Mouse (Mus musculus): ENCODE measurements around the gene Gm10401. TPM values are rescaled to one million over a fixed set of nuclear protein-coding genes. Genes with fewer than 3 reads are reported as not detected.
"Not testable (repeated sequence)": the region's sequence is repeated elsewhere in the genome, so short reads cannot be mapped to it uniquely, and the experiment has no call there.

Gm10401 gene
- polyA plus RNA-seq, 1 experiment = not detected

- no peak for DNase-seq
- Histone ChIP-seq H3K27ac (ENCODE audit: control insufficient read depth, insufficient read depth, low read length) (no peak overlapping the region), H3K36me3 (ENCODE audit: control insufficient read depth, insufficient read depth, low read length) (no peaks in the 10 kb centered on the region), H3K4me3 (ENCODE audit: control insufficient read depth, insufficient read depth, low read length) (no peak overlapping the region), H3K27me3 (ENCODE audit: control insufficient read depth, insufficient read depth, low read length) (no peaks in the 10 kb centered on the region), H3K4me1 (replicated peaks; ENCODE audit: control insufficient read depth, insufficient read depth, low read length) (peaks cover 3% of the 10 kb centered on the region; the same call in 1 of the 2 replicates)
- TF ChIP-seq CTCF (IDR thresholded peaks at IDR 0.05; ENCODE audit: borderline replicate concordance, control insufficient read depth, extremely low read depth, insufficient read depth, low read length, poor library complexity) (no peak), POLR2A (IDR thresholded peaks at IDR 0.05; ENCODE audit: control insufficient read depth, extremely low read depth, insufficient read depth, low read length, poor library complexity) (no peak)
- WGBS = 90% methylated on average over 4 of the region's 4 CpGs
Observed at GRCm38 (mm10) chr5:115074749-115075148, 23.3 kb downstream of the Gm10401 start.

- not testable (repeated sequence) for H3K27me3 ChIP-seq (ENCODE audit: control insufficient read depth, insufficient read depth, low read length); H3K27ac ChIP-seq (ENCODE audit: control insufficient read depth, insufficient read depth, low read length); H3K4me1 ChIP-seq (replicated peaks; ENCODE audit: control insufficient read depth, insufficient read depth, low read length); DNase-seq; H3K4me3 ChIP-seq (ENCODE audit: control insufficient read depth, insufficient read depth, low read length); H3K36me3 ChIP-seq (ENCODE audit: control insufficient read depth, insufficient read depth, low read length)
- WGBS = 98% methylated on average over 8 of the region's 8 CpGs
Observed at GRCm38 (mm10) chr5:115073306-115073705, 24.8 kb downstream of the Gm10401 start.

GRCm38 (mm10) chr5:115072143-115072542, 26.0 kb downstream of the Gm10401 start:
- Histone ChIP-seq H3K36me3 (ENCODE audit: control insufficient read depth, insufficient read depth, low read length) (no peaks in the 10 kb centered on the region), H3K27ac (ENCODE audit: control insufficient read depth, insufficient read depth, low read length) (no peak overlapping the region), H3K4me1 (replicated peaks; ENCODE audit: control insufficient read depth, insufficient read depth, low read length) (peaks cover 3% of the 10 kb centered on the region; the same call in 1 of the 2 replicates), H3K27me3 (ENCODE audit: control insufficient read depth, insufficient read depth, low read length) (no peaks in the 10 kb centered on the region), H3K4me3 (ENCODE audit: control insufficient read depth, insufficient read depth, low read length) (no peak overlapping the region)
- WGBS = 89% methylated on average over 7 of the region's 7 CpGs
- DNase-seq = no peak
- no peak for TF ChIP-seq POLR2A (IDR thresholded peaks at IDR 0.05; ENCODE audit: control insufficient read depth, extremely low read depth, insufficient read depth, low read length, poor library complexity)
- no peak for TF ChIP-seq CTCF (IDR thresholded peaks at IDR 0.05; ENCODE audit: borderline replicate concordance, control insufficient read depth, extremely low read depth, insufficient read depth, low read length, poor library complexity)

GRCm38 (mm10) chr5:115071096-115071901, 26.8 kb downstream of the Gm10401 start:
- DNase-seq = peak; percentile 41
- no peaks in the 10 kb centered on the region for H3K36me3 ChIP-seq (ENCODE audit: control insufficient read depth, insufficient read depth, low read length)
- TF ChIP-seq CTCF (IDR thresholded peaks at IDR 0.05; ENCODE audit: borderline replicate concordance, control insufficient read depth, extremely low read depth, insufficient read depth, low read length, poor library complexity) (no peak), POLR2A (IDR thresholded peaks at IDR 0.05; ENCODE audit: control insufficient read depth, extremely low read depth, insufficient read depth, low read length, poor library complexity) (no peak)
- H3K27me3 ChIP-seq (ENCODE audit: control insufficient read depth, insufficient read depth, low read length) = no peaks in the 10 kb centered on the region
- no peak overlapping the region for H3K4me3 ChIP-seq (ENCODE audit: control insufficient read depth, insufficient read depth, low read length)
- H3K27ac ChIP-seq (ENCODE audit: control insufficient read depth, insufficient read depth, low read length) = no peak overlapping the region
- WGBS = 78% methylated on average over 11 of the region's 11 CpGs
- peaks cover 3% of the 10 kb centered on the region; the same call in 1 of the 2 replicates for H3K4me1 ChIP-seq (replicated peaks; ENCODE audit: control insufficient read depth, insufficient read depth, low read length)

- WGBS = 100% methylated on average over 2 of the region's 2 CpGs
- Histone ChIP-seq H3K4me1 (replicated peaks; ENCODE audit: control insufficient read depth, insufficient read depth, low read length) (peaks cover 3% of the 10 kb centered on the region; the same call in 1 of the 2 replicates), H3K27ac (ENCODE audit: control insufficient read depth, insufficient read depth, low read length) (no peak overlapping the region), H3K27me3 (ENCODE audit: control insufficient read depth, insufficient read depth, low read length) (no peaks in the 10 kb centered on the region), H3K4me3 (ENCODE audit: control insufficient read depth, insufficient read depth, low read length) (no peak overlapping the region), H3K36me3 (ENCODE audit: control insufficient read depth, insufficient read depth, low read length) (no peaks in the 10 kb centered on the region)
- no peak for DNase-seq
- no peak for TF ChIP-seq POLR2A (IDR thresholded peaks at IDR 0.05; ENCODE audit: control insufficient read depth, extremely low read depth, insufficient read depth, low read length, poor library complexity)
Observed at GRCm38 (mm10) chr5:115070457-115070856, 27.6 kb downstream of the Gm10401 start.

GRCm38 (mm10) chr5:115069611-115070010, 28.5 kb downstream of the Gm10401 start:
- Histone ChIP-seq H3K27ac (ENCODE audit: control insufficient read depth, insufficient read depth, low read length) (no peak overlapping the region), H3K36me3 (ENCODE audit: control insufficient read depth, insufficient read depth, low read length) (no peaks in the 10 kb centered on the region), H3K27me3 (ENCODE audit: control insufficient read depth, insufficient read depth, low read length) (no peaks in the 10 kb centered on the region), H3K4me3 (ENCODE audit: control insufficient read depth, insufficient read depth, low read length) (no peak overlapping the region), H3K4me1 (replicated peaks; ENCODE audit: control insufficient read depth, insufficient read depth, low read length) (peaks cover 3% of the 10 kb centered on the region; the same call in 1 of the 2 replicates)
- DNase-seq = no peak
- WGBS = 71% methylated on average over 3 of the region's 3 CpGs
- TF ChIP-seq CTCF (IDR thresholded peaks at IDR 0.05; ENCODE audit: borderline replicate concordance, control insufficient read depth, extremely low read depth, insufficient read depth, low read length, poor library complexity) = no peak
- TF ChIP-seq POLR2A (IDR thresholded peaks at IDR 0.05; ENCODE audit: control insufficient read depth, extremely low read depth, insufficient read depth, low read length, poor library complexity) = no peak

All from thymus, adult 2 months (tissue).